Mouse (Mus musculus): ENCODE measurements around the gene Tes.

DNA sequence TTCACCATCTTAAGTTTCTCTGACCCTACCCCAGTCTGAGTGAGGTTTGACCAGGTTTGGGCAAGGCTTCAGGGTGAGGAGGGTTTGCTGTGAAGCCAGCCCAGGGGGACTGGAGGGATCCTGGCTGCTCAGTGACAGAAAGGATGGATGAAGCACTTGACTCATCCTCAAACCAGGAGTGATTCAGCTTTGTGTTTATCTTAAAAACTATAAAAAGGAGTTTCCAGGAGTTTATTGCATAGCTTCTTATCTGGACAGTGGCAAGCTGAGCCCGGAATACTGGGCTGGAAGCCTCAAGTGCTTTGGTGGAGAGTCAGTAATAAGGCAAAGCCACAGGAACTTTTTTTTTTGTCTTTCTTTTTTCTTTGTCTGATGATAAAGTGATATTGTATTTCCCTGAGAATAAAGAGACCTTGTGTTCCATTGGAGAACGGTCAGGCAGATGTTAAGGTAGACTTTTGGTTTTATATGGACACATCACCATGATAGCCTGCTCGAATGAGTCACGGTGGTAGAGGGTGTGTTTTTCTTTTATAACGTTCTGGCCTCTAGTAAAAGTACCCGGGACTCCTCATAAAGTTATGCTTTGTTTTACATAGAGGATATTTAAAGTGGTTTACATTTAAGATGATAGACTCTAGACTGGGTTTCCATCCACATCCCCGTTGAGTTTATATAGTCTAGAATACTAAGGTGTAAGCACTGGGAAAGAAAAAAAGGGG lies 8.0 kb downstream of the Tes start:
- no peak for TF ChIP-seq CTCF (IDR thresholded peaks at IDR 0.05; ENCODE audit: borderline replicate concordance, control insufficient read depth, extremely low read depth, insufficient read depth, low read length, poor library complexity)
- TF ChIP-seq POLR2A (IDR thresholded peaks at IDR 0.05; ENCODE audit: control insufficient read depth, extremely low read depth, insufficient read depth, low read length, poor library complexity): no peak

Measured in thymus, adult 2 months (tissue).